ENCODE assay signal across 29 mouse cellular contexts in the genomic region with DNA sequence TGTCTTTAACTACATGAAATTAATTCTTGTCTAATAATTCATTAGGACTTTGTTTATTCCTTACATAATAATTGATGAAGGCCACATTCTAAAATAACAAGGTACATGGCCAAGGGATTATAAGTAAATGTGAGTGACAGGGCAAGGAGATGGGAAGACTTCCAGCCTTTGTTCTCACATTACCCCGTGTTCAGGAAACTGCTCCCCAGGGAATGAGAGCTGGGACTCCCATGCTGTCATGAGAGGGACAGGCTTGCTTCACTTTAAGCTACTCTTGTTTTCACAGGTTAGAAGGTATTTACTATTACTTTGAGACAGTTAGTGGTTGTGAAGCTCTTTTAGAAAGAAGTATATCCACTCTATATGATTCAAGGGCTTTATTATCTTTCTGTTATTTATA. TPM values are rescaled to one million over a fixed set of nuclear protein-coding genes. Genes with fewer than 3 reads are reported as not detected.
A peak's percentile ranks its signal among the peaks of the same experiment; 100 is the strongest.
DNase-seq lines count a peak whose midpoint lies in the region; ATAC-seq lines count a peak whose summit lies in the region.
"Had no signal": no experiment of that assay in that cellular context is flagged by ENCODE, and none has a peak within 500 bp of the region (broad histone marks: within the 10 kb centered on the region; RNA-seq: fewer than 3 reads in every experiment).

No protein-coding gene starts in this region.

- H3K4me2 ChIP-seq in kidney, embryonic 14.5 days (replicated peaks; ENCODE audit: low read depth, low read length): no peak overlapping the region
- H3K4me2 ChIP-seq in forebrain, embryonic 11.5 days (ENCODE audit: low read depth, low read length, severe bottlenecking): no peak overlapping the region
- H3K4me2 ChIP-seq: forebrain, embryonic 15.5 days; heart, embryonic 15.5 days; hindbrain, embryonic 15.5 days; liver, embryonic 12.5 days; midbrain, embryonic 13.5 days had no signal

- H3K27me3 ChIP-seq in kidney, embryonic 14.5 days (ENCODE audit: control insufficient read depth, insufficient read depth, low read length): no peaks in the 10 kb centered on the region
- H3K27me3 ChIP-seq in forebrain, embryonic 11.5 days (ENCODE audit: control insufficient read depth, insufficient read depth, low read length): no peaks in the 10 kb centered on the region
- H3K27me3 ChIP-seq: CH12.LX; forebrain, embryonic 15.5 days; heart, embryonic 15.5 days; hindbrain, embryonic 15.5 days; liver, embryonic 12.5 days; midbrain, embryonic 13.5 days had no signal

- no peak for ATAC-seq in kidney, embryonic 14.5 days (ENCODE audit: low FRiP score, low TSS enrichment)
- ATAC-seq in forebrain, embryonic 11.5 days (replicated peaks; ENCODE audit: low FRiP score): no peak
- ATAC-seq: activated CD4-positive, CD25-positive, alpha-beta regulatory T cell, adult 4 months; forebrain, embryonic 15.5 days; inflammation-experienced regulatory T-cells, adult 6 months; liver, embryonic 12.5 days; liver, postnatal 0 days; midbrain, embryonic 13.5 days had no signal

- no peak overlapping the region for H3K9ac ChIP-seq in kidney, embryonic 14.5 days (ENCODE audit: low read depth, low read length)
- no peak overlapping the region for H3K9ac ChIP-seq in forebrain, embryonic 11.5 days (ENCODE audit: low read length)
- H3K9ac ChIP-seq: forebrain, embryonic 15.5 days; heart, embryonic 15.5 days; hindbrain, embryonic 15.5 days; liver, embryonic 12.5 days; liver, postnatal 0 days; midbrain, embryonic 13.5 days had no signal

- WGBS in kidney, embryonic 14.5 days: 18% methylated on average over 1 of the region's 1 CpGs
- WGBS in forebrain, embryonic 11.5 days: 44% methylated on average over 1 of the region's 1 CpGs

- DNase-seq in adrenal gland, postnatal 14 days: peak; percentile 14
- no peak for DNase-seq in adrenal gland, adult (ENCODE audit: inconsistent age in 2 of 2, low spot score in 1 of 2)
- DNase-seq in kidney, adult 11 months: peak; percentile 14
- peak; percentile 26 to 65 for DNase-seq in kidney, postnatal 25 days
- DNase-seq in kidney, postnatal 10 days: no peak
- peak; percentile 32 for DNase-seq in skeletal muscle tissue, adult 2 months (ENCODE audit: low read depth, low spot score)
- DNase-seq in forebrain, embryonic 11.5 days (ENCODE audit: low spot score): no peak
- DNase-seq: adrenal gland, adult 8-10 months; cerebellum, adult 8-10 months; cerebellum, postnatal 25 days; layer of hippocampus, postnatal 36 days; left cerebral cortex, postnatal 4 days; liver, postnatal 0 days; lung, postnatal 4 days; retina, postnatal 1 day; right cerebral cortex, postnatal 25 days; spleen, adult 18-20 months; thymus, postnatal 14 days had no signal

- no peak overlapping the region for H3K27ac ChIP-seq in kidney, embryonic 14.5 days (ENCODE audit: low read depth, low read length)
- no peak overlapping the region for H3K27ac ChIP-seq in forebrain, embryonic 11.5 days (ENCODE audit: low read depth, low read length)
- H3K27ac ChIP-seq: forebrain, embryonic 15.5 days; heart, embryonic 15.5 days; hindbrain, embryonic 10.5 days; hindbrain, embryonic 15.5 days; kidney, postnatal 0 days; liver, embryonic 12.5 days; midbrain, embryonic 13.5 days had no signal

- H3K36me3 ChIP-seq in kidney, embryonic 14.5 days (ENCODE audit: control insufficient read depth, insufficient read depth, low read length): no peaks in the 10 kb centered on the region
- H3K36me3 ChIP-seq in forebrain, embryonic 11.5 days (ENCODE audit: control insufficient read depth, insufficient read depth, low read length): no peaks in the 10 kb centered on the region
- H3K36me3 ChIP-seq: forebrain, embryonic 15.5 days; heart, embryonic 15.5 days; hindbrain, embryonic 10.5 days; hindbrain, embryonic 15.5 days; liver, embryonic 12.5 days; midbrain, embryonic 13.5 days had no signal

- H3K9me3 ChIP-seq in kidney, embryonic 14.5 days (ENCODE audit: control insufficient read depth, low read length): no peaks in the 10 kb centered on the region
- no peaks in the 10 kb centered on the region for H3K9me3 ChIP-seq in forebrain, embryonic 11.5 days (ENCODE audit: control insufficient read depth, low read length)
- H3K9me3 ChIP-seq: forebrain, embryonic 15.5 days; heart, embryonic 15.5 days; hindbrain, embryonic 10.5 days; hindbrain, embryonic 15.5 days; liver, embryonic 12.5 days; midbrain, embryonic 13.5 days had no signal

- no peak overlapping the region for H3K4me3 ChIP-seq in kidney, embryonic 14.5 days (ENCODE audit: low read length)
- H3K4me3 ChIP-seq in forebrain, embryonic 11.5 days (ENCODE audit: low read depth, low read length): no peak overlapping the region
- H3K4me3 ChIP-seq: forebrain, embryonic 15.5 days; heart, embryonic 15.5 days; hindbrain, embryonic 10.5 days; hindbrain, embryonic 15.5 days; liver, embryonic 12.5 days; midbrain, embryonic 13.5 days had no signal

- no peaks in the 10 kb centered on the region for H3K4me1 ChIP-seq in kidney, embryonic 14.5 days (ENCODE audit: control insufficient read depth, insufficient read depth, low read length)
- H3K4me1 ChIP-seq in forebrain, embryonic 11.5 days (replicated peaks; ENCODE audit: control insufficient read depth, insufficient read depth, low read length): no peaks in the 10 kb centered on the region
- H3K4me1 ChIP-seq: forebrain, embryonic 15.5 days; heart, embryonic 15.5 days; hindbrain, embryonic 10.5 days; hindbrain, embryonic 15.5 days; liver, embryonic 12.5 days; midbrain, embryonic 13.5 days had no signal

RNA-seq across cellular contexts. Expression of a gene that starts 55.8 kb away (rescaled TPM):
- total RNA-seq in adrenal gland, postnatal 14 days (2021): 4.0 and 5.6 TPM in 2 replicates
- 3.0 and 5.9 TPM in 2 replicates for polyA plus RNA-seq in kidney, embryonic 14.5 days (2014; fragmentation: Nextera tagmentation; extraction: Ambion mirVana)
- 0.73 and 1.1 TPM in 2 replicates for polyA plus RNA-seq in forebrain, embryonic 11.5 days (2014; fragmentation: Nextera tagmentation; extraction: Ambion mirVana)

Comparison
In these comparisons a context has a peak if more than half of its experiments do, and no peak if none do; other contexts are left out.
1. DNase-seq: peak in adrenal gland, postnatal 14 days (single experiment), kidney, adult 11 months (single experiment), kidney, postnatal 25 days (2 of 2) and skeletal muscle tissue, adult 2 months (single experiment); none in adrenal gland, adult (0 of 2), kidney, postnatal 10 days (single experiment) and forebrain, embryonic 11.5 days (single experiment).